Mouse (Mus musculus) stomach, postnatal 0 days (tissue): Measurements from ENCODE around the gene Ivns1abp. TPM values are rescaled to one million over a fixed set of nuclear protein-coding genes. Genes with fewer than 3 reads are reported as not detected.

ENCODE experiments used
- ATAC-seq: fragments of 200-750 bp; cut with Nextera tagmentation; 2 replicates; pipeline ENCODE4 v1.8.0; 2017; ENCODE audit not compliant: low FRiP score, low TSS enrichment
- DNase-seq: peaks from one replicate; pipeline ENCODE4 v3.0.0-alpha.2; 2016; ENCODE audit warnings: low spot score
- H3K27ac ChIP-seq: fragments of 300-500 bp; sonication (generic); replicated peaks from 2 replicates; pipeline ENCODE4 v1.5.1; 2014; ENCODE audit warnings: mild to moderate bottlenecking, control low read depth
- H3K27me3 ChIP-seq: fragments of 300-500 bp; sonication (generic); 2 replicates; pipeline ENCODE4 v1.6.1; 2014; ENCODE audit warnings: low read length; ENCODE audit not compliant: control insufficient read depth, insufficient read depth
- H3K36me3 ChIP-seq: fragments of 300-500 bp; sonication (generic); 2 replicates; pipeline ENCODE4 v1.6.1; 2014; ENCODE audit warnings: low read length, mixed read lengths; ENCODE audit not compliant: control insufficient read depth, insufficient read depth
- H3K4me1 ChIP-seq: fragments of 300-500 bp; sonication (generic); replicated peaks from 2 replicates; pipeline ENCODE4 v1.6.1; 2014; ENCODE audit warnings: antibody characterized with exemption; ENCODE audit not compliant: control insufficient read depth, insufficient read depth
- H3K4me2 ChIP-seq: fragments of 300-500 bp; sonication (generic); replicated peaks from 2 replicates; pipeline ENCODE4 v1.6.1; 2014; ENCODE audit warnings: low read depth, mild to moderate bottlenecking, control low read depth, moderate library complexity
- H3K4me3 ChIP-seq: fragments of 300-500 bp; sonication (generic); 2 replicates; pipeline ENCODE4 v1.5.1; 2014; ENCODE audit warnings: low read depth, low read length, control low read depth
- H3K9ac ChIP-seq: fragments of 300-500 bp; sonication (generic); 2 replicates; pipeline ENCODE4 v1.6.1; 2014; ENCODE audit warnings: mild to moderate bottlenecking, low read length, control low read depth, mixed read lengths
- H3K9me3 ChIP-seq: fragments of 300-500 bp; sonication (generic); 2 replicates; pipeline ENCODE4 v1.6.1; 2016; ENCODE audit warnings: low read length; ENCODE audit not compliant: control insufficient read depth
- CTCF ChIP-seq: IDR thresholded peaks from 2 replicates; pipeline ENCODE4 v1.5.1; 2016; ENCODE audit warnings: antibody characterized with exemption, low read depth, mild to moderate bottlenecking, moderate library complexity
- EP300 ChIP-seq: optimal IDR thresholded peaks from 2 replicates; pipeline ENCODE3; 2016; ENCODE audit warnings: antibody characterized with exemption
- WGBS: fragments of 180-500 bp; shearing (Covaris S2); extraction: QIAGEN DNeasy Blood & Tissue Kit; methylation state at CpG from one replicate; pipeline ENCODE4 v1.1.7; 2014; 5-methylcytosine and 5-hydroxymethylcytosine counted together
- polyA plus RNA-seq: library from polyadenylated mRNA; unstranded; fragments of >200 nt; fragmentation: Nextera tagmentation; extraction: Ambion mirVana; gene quantifications from 2 replicates; pipeline ENCODE4 v1.2.1, GENCODE M21; 2015

Gene Ivns1abp
- 92.8 and 97.5 TPM in 2 replicates for polyA plus RNA-seq

DNA sequence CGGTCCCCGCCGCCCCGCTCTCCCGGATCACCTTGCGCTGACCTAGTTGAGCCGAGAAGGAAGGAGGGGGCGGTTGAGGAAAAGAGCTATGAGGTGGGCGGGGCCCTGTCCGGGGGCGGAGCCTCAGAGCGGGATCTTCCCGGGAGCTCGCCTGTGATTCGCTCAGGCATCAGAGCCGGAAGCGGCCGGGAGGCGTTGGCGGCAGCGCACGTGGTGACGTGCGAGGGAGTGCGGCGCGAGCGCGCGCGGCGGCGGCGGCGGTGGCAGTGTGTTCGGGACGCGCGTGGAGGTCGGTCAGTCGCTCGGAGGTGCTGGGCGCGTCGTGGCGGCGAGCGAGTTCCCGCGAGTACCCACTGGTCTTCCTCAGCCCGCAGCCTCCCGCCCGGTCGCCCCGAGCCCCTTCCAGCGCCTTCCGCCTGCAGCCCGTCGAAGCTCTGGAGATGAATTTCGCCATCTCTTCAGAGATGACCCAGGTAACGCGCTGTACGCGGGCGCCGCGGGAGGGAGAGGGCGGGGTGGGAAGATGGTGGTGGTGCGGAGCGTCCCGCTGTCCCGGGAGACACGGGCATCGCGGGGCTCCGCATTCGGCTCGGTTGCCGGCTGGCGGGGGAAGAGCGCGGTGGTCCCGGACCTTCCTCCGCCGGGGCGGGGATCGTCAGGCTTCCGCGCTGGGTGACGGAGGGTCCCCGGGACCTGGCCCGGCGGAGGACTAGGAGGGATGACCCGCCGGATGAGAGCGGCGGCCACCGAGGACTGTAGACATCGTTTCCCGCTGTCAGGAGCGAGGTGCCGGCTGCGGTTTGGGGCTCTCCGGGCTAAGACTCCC is at the start of gene Ivns1abp:
Gene Ivns1abp (plus strand): TSS at position 195 of the 826 bp plus-strand sequence.
- WGBS, result 1% methylated on average over 72 of the region's 104 CpGs

GRCm38 (mm10) chr1:151295486-151295885 is 48.8 kb upstream of the Ivns1abp start:
- Histone ChIP-seq H3K27ac (no peak overlapping the region), H3K4me3 (no peak overlapping the region), H3K4me1 (no peaks in the 10 kb centered on the region), H3K36me3 (no peaks in the 10 kb centered on the region), H3K27me3 (no peaks in the 10 kb centered on the region), H3K9me3 (no peaks in the 10 kb centered on the region), H3K4me2 (no peak overlapping the region), H3K9ac (no peak overlapping the region)
- ATAC-seq (no peak), DNase-seq (peak; percentile 4)
- TF ChIP-seq CTCF (no peak), EP300 (no peak)
- WGBS, result 64% methylated on average over 3 of the region's 3 CpGs

More for the DNA sequence above, at the start of gene Ivns1abp:
- Histone ChIP-seq H3K9ac (peak within 1 kb of the TSS; percentile 91), H3K9me3 (no peaks in the 10 kb centered on the region), H3K4me1 (0 out of 2 replicates have a peak, but pooled peaks cover 2% of the 10 kb centered on the region), H3K27ac (peak within 1 kb of the TSS; percentile 96), H3K36me3 (no peaks in the 10 kb centered on the region), H3K27me3 (no peaks in the 10 kb centered on the region), H3K4me2 (peak within 1 kb of the TSS; percentile 61), H3K4me3 (peak within 1 kb of the TSS; percentile 88)
- ATAC-seq (peak; percentile 95), DNase-seq (peak; percentile 99)
- TF ChIP-seq EP300 (no peak), CTCF (no peak)

DNA sequence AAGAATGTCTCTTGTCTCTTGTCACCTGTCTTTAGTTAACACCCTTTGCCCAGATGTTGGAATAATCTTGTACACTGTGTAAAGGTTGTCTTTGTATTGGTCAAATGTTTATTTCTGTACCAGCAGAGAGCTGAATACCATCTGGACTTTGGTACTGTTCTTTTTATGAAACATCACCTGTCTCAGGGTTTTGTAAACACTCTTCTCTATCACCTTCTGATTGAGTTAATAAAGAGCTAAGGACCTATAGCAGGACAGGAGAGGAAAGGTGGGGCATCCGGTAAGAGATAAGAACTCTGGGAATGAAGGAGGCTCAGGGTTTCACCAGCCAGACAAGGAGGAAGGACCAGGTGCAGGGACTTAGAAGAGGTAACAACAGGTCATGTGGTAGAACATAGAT is 47.7 kb upstream of the Ivns1abp start:
- 52% methylated on average over 1 of the region's 1 CpGs for WGBS
- Histone ChIP-seq H3K27ac (no peak overlapping the region), H3K36me3 (no peaks in the 10 kb centered on the region), H3K4me2 (no peak overlapping the region), H3K9me3 (no peaks in the 10 kb centered on the region), H3K4me1 (no peaks in the 10 kb centered on the region), H3K4me3 (no peak overlapping the region), H3K27me3 (no peaks in the 10 kb centered on the region), H3K9ac (no peak overlapping the region)
- DNase-seq, result no peak
- ATAC-seq, result peak; percentile 77
- TF ChIP-seq EP300 (no peak), CTCF (no peak)

DNA sequence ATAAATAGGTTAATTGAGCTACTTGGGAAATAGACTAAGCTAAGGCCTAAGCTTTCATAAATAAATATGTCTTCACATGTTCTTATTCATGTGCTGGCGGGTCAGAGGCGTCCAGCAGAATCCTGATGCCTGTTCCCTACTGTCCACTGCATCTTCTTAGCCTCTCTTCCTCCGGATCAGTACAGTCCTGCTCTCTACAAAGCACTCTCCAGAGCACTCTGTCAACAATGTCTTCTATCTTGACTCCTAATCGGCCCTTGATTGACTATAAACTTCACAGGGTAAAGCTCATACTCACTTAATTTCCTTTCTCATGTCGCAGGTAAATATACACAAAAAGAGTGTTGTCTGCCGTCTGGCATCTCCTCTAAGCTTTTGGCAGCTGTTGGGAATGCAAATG is 47.3 kb upstream of the Ivns1abp start:
- H3K9ac ChIP-seq, result no peak overlapping the region
- no peak for ATAC-seq
- no peak for DNase-seq
- no peak overlapping the region for H3K27ac ChIP-seq
- H3K4me2 ChIP-seq, result no peak overlapping the region
- TF ChIP-seq CTCF (no peak), EP300 (no peak)
- no peaks in the 10 kb centered on the region for H3K4me1 ChIP-seq
- no peak overlapping the region for H3K4me3 ChIP-seq
- H3K27me3 ChIP-seq, result no peaks in the 10 kb centered on the region
- H3K9me3 ChIP-seq, result no peaks in the 10 kb centered on the region
- no peaks in the 10 kb centered on the region for H3K36me3 ChIP-seq
- 65% methylated on average over 6 of the region's 6 CpGs for WGBS

DNA sequence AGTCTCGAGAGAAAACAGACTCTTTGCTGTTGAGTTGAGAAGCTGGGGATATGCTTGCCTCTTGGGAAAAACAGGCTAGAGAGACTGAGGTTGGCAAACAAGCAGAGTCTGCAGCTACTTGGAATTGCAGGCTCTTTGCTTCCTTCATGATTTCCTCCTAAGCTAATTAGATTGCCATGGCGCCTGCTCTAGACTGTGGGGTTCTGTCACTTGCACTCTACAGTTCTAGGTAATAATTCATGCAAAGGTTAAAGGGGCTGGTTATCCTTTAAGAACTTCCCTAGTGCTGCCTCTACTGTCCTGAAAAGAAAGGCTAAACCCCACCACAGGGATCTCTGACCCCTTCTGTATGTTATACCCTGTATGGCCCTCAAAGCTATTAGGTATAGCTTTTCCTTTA is 46.7 kb upstream of the Ivns1abp start:
- ATAC-seq, result no peak
- Histone ChIP-seq H3K27me3 (no peaks in the 10 kb centered on the region), H3K4me2 (no peak overlapping the region), H3K9me3 (no peaks in the 10 kb centered on the region), H3K4me1 (no peaks in the 10 kb centered on the region), H3K36me3 (no peaks in the 10 kb centered on the region), H3K4me3 (no peak overlapping the region), H3K27ac (no peak overlapping the region), H3K9ac (no peak overlapping the region)
- TF ChIP-seq EP300, result no peak
- no peak for TF ChIP-seq CTCF
- WGBS, result 87% methylated on average over 2 of the region's 2 CpGs
- no peak for DNase-seq

- Histone ChIP-seq H3K9ac (no peak overlapping the region), H3K4me2 (no peak overlapping the region), H3K9me3 (no peaks in the 10 kb centered on the region), H3K36me3 (no peaks in the 10 kb centered on the region), H3K27ac (no peak overlapping the region), H3K27me3 (no peaks in the 10 kb centered on the region), H3K4me1 (no peaks in the 10 kb centered on the region), H3K4me3 (no peak overlapping the region)
- DNase-seq (no peak), ATAC-seq (no peak)
- TF ChIP-seq CTCF, result no peak
- no peak for TF ChIP-seq EP300
- 52% methylated on average over 6 of the region's 6 CpGs for WGBS
These were observed 42.8 kb upstream of the Ivns1abp start for GRCm38 (mm10) chr1:151301456-151301855.
